Mouse (Mus musculus) heart, adult 2 months (tissue): Measurements from ENCODE around the gene Clec9a.

Experiments used
- CTCF ChIP-seq: fragments of 200-600 bp; IDR thresholded peaks from 2 replicates; pipeline ENCODE4 v1.8.1; 2022; ENCODE audit warnings: antibody characterized with exemption, mild to moderate bottlenecking, moderate library complexity
- EP300 ChIP-seq: fragments of 200-500 bp; IDR thresholded peaks from 2 replicates; pipeline ENCODE4 v1.6.1; 2011; ENCODE audit warnings: low read depth, low read length, control low read depth; ENCODE audit not compliant: insufficient read depth
- POLR2A ChIP-seq: fragments of 200-500 bp; IDR thresholded peaks from 2 replicates; pipeline ENCODE4 v1.6.1; 2011; ENCODE audit warnings: mild to moderate bottlenecking, low read depth, low read length, control low read depth; ENCODE audit not compliant: insufficient read depth

DNA sequence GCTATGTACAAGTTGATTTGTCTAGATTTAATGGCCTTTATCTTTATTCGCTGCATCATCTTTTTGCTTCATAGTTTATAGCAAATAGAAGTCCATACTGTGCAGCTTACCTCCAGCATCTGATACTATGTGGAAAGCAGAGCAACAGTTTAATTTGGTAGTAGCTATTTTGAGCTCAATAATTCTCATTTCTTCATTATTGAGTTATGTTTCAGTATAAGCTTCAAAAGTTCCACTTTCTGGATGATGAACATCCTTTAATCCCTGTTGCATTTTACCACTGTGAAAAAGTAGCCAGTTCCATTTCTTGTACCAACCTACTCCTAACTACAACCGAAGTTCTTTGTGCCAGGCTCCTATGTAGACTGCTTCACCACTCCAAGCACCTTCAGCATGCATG, at the start of gene Clec9a:
- TF ChIP-seq CTCF (no peak), POLR2A (no peak), EP300 (no peak)
